Mouse (Mus musculus): ENCODE results near the gene Gbp4. TPM values are rescaled to one million over a fixed set of nuclear protein-coding genes. Genes with fewer than 3 reads are reported as not detected.
"Not testable (repeated sequence)": the region's sequence is repeated elsewhere in the genome, so short reads cannot be mapped to it uniquely, and the experiment has no call there.

Gene Gbp4
- total and polyA plus RNA-seq, 2 experiments from 2014 or later: 0.63 to 1.6 TPM

GRCm38 (mm10) chr5:105081900-105082299 is 57.5 kb downstream of the Gbp4 start:
- TF ChIP-seq CTCF (IDR thresholded peaks at IDR 0.05; ENCODE audit: low read depth): no peak
- Histone ChIP-seq H3K9me3 (ENCODE audit: low read length) (no peaks in the 10 kb centered on the region), H3K9ac (replicated peaks; ENCODE audit: low read length) (no peak overlapping the region), H3K27ac (no peak overlapping the region), H3K4me2 (ENCODE audit: low read depth, low read length) (no peak overlapping the region), H3K4me3 (ENCODE audit: low read length) (no peak overlapping the region), H3K36me3 (ENCODE audit: insufficient read depth, low read length) (no peaks in the 10 kb centered on the region), H3K27me3 (ENCODE audit: insufficient read depth, low read length) (no peaks in the 10 kb centered on the region), H3K4me1 (ENCODE audit: insufficient read depth, low read length) (no peaks in the 10 kb centered on the region)
- ATAC-seq (no peak), DNase-seq (ENCODE audit: low spot score) (no peak)

GRCm38 (mm10) chr5:105068356-105068755 is 71.0 kb downstream of the Gbp4 start:
- H3K9me3 ChIP-seq (ENCODE audit: low read length); H3K4me2 ChIP-seq (ENCODE audit: low read depth, low read length); DNase-seq (ENCODE audit: low spot score); H3K27ac ChIP-seq; H3K4me1 ChIP-seq (ENCODE audit: insufficient read depth, low read length); H3K9ac ChIP-seq (replicated peaks; ENCODE audit: low read length); H3K36me3 ChIP-seq (ENCODE audit: insufficient read depth, low read length); H3K27me3 ChIP-seq (ENCODE audit: insufficient read depth, low read length); ATAC-seq; H3K4me3 ChIP-seq (ENCODE audit: low read length): not testable (repeated sequence)

Other genes with a start within 250 kb of the Gbp4 start
- gene Abcg3, start 156.9 kb downstream of the Gbp4 start, total RNA-seq (2014; rRNA removed): 0.14 and 0.16 TPM in 2 replicates
- 0.24 and 0.33 TPM in 2 replicates for gene Abcg3, start 156.9 kb downstream of the Gbp4 start, polyA plus RNA-seq (2015; fragmentation: Nextera tagmentation; extraction: Ambion mirVana)
- 2.1 and 2.4 TPM in 2 replicates for gene Gbp9, start within 50 bp of the Gbp4 start, total RNA-seq (2014; rRNA removed)
- 1.7 TPM in 2 replicates for gene Gbp9, start within 50 bp of the Gbp4 start, polyA plus RNA-seq (2015; fragmentation: Nextera tagmentation; extraction: Ambion mirVana)
- 1.3 TPM in 1 of 2 replicates, not detected in the other for gene Gbp8, start within 50 bp of the Gbp4 start, total RNA-seq (2014; rRNA removed)
- 0.33 and 0.40 TPM in 2 replicates for gene Gbp8, start within 50 bp of the Gbp4 start, polyA plus RNA-seq (2015; fragmentation: Nextera tagmentation; extraction: Ambion mirVana)
- gene Gbp10, start 99.9 kb upstream of the Gbp4 start, total RNA-seq (2014; rRNA removed): 1.6 and 1.9 TPM in 2 replicates
- 0.55 and 0.61 TPM in 2 replicates for gene Gbp10, start 99.9 kb upstream of the Gbp4 start, polyA plus RNA-seq (2015; fragmentation: Nextera tagmentation; extraction: Ambion mirVana)
- 0.47 TPM in 1 of 2 replicates, not detected in the other for gene Gm43302, start 154.1 kb upstream of the Gbp4 start, total RNA-seq (2014; rRNA removed)
- not detected in 2 replicates for gene Gm43302, start 154.1 kb upstream of the Gbp4 start, polyA plus RNA-seq (2015; fragmentation: Nextera tagmentation; extraction: Ambion mirVana)
- gene Gbp6, start 154.1 kb upstream of the Gbp4 start, total RNA-seq (2014; rRNA removed): 2.3 and 3.9 TPM in 2 replicates
- gene Gbp6, start 154.1 kb upstream of the Gbp4 start, polyA plus RNA-seq (2015; fragmentation: Nextera tagmentation; extraction: Ambion mirVana): 2.1 and 3.0 TPM in 2 replicates